Mouse (Mus musculus): ENCODE results near the gene Pm20d1.

GRCm38 (mm10) chr1:131812631-131813295 is 15.6 kb downstream of the Pm20d1 start:
- TF ChIP-seq CTCF (IDR thresholded peaks at IDR 0.05; ENCODE audit: low read depth, low read length) (no peak), POLR2A (IDR thresholded peaks at IDR 0.05; ENCODE audit: extremely low read depth, insufficient read depth, low read length) (no peak)
